Mouse (Mus musculus): ENCODE results near the gene Cga.
"Not testable (repeated sequence)": the region's sequence is repeated elsewhere in the genome, so short reads cannot be mapped to it uniquely, and the experiment has no call there.

DNA sequence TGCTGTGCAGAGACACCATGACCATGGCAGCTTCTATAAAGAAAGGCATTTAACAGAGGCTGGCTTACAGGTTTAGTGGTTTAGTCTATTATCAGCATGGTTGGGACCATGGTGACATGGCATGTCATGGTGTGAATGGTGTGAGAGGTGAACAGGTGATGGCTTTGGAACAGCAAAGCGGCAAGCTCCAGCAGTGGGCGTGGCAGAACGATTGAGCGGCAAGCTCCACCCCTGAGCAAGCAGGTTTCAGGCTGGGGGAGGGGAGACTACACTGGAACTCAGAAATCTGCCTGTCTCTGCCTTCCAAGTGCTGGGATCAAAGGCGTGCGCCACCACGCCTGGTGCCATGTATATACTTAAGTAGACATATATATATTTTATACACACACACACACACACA, 34.8 kb downstream of the Cga start:
- not testable (repeated sequence) for TF ChIP-seq CTCF, EP300 (IDR thresholded peaks at IDR 0.05; ENCODE audit: low read depth)
